Mouse (Mus musculus) myocyte (in vitro differentiated cells): ENCODE results near the gene Cdc14a.

Source experiments
- CEBPB ChIP-seq: IDR thresholded peaks from 2 replicates; pipeline ENCODE4 v1.6.1; 2011; ENCODE audit warnings: mild to moderate bottlenecking, moderate library complexity; ENCODE audit not compliant: poor library complexity, insufficient read depth, severe bottlenecking
- E2F4 ChIP-seq: IDR thresholded peaks from one replicate; pipeline ENCODE4 v1.6.1; 2011; ENCODE audit warnings: mild to moderate bottlenecking, control low read depth, moderate library complexity; ENCODE audit not compliant: insufficient read depth
- MYOD1 ChIP-seq, 3 experiments: IDR thresholded peaks; one replicate each; pipeline ENCODE4 v1.6.1; 2011; ENCODE audit warnings: control low read depth in 2 of 3, low read depth in 2 of 3, mild to moderate bottlenecking in 2 of 3, moderate library complexity in 1 of 3; ENCODE audit not compliant: insufficient read length in 2 of 3, control insufficient read depth in 1 of 3
- MYOG ChIP-seq, 3 experiments: IDR thresholded peaks; one replicate each; pipeline ENCODE4 v1.6.1; 2011; ENCODE audit warnings: control low read depth in 2 of 3, low read depth in 2 of 3, mild to moderate bottlenecking in 2 of 3; ENCODE audit not compliant: insufficient read length in 2 of 3, control insufficient read depth in 1 of 3, insufficient read depth in 1 of 3
- POLR2A ChIP-seq: IDR thresholded peaks from one replicate; pipeline ENCODE4 v1.6.1; 2011; ENCODE audit warnings: low read depth, mild to moderate bottlenecking, control low read depth, moderate library complexity; ENCODE audit not compliant: insufficient read length
- POLR2AphosphoS2 ChIP-seq: IDR thresholded peaks from one replicate; pipeline ENCODE4 v1.6.1; 2011; ENCODE audit warnings: low read depth, control low read depth; ENCODE audit not compliant: insufficient read length
- TCF12 ChIP-seq: IDR thresholded peaks from one replicate; pipeline ENCODE4 v1.6.1; 2011; ENCODE audit warnings: mild to moderate bottlenecking, control low read depth; ENCODE audit not compliant: poor library complexity, insufficient read depth, severe bottlenecking
- USF1 ChIP-seq: IDR thresholded peaks from one replicate; pipeline ENCODE4 v1.6.1; 2011; ENCODE audit warnings: low read depth, mild to moderate bottlenecking, control low read depth, moderate library complexity

DNA sequence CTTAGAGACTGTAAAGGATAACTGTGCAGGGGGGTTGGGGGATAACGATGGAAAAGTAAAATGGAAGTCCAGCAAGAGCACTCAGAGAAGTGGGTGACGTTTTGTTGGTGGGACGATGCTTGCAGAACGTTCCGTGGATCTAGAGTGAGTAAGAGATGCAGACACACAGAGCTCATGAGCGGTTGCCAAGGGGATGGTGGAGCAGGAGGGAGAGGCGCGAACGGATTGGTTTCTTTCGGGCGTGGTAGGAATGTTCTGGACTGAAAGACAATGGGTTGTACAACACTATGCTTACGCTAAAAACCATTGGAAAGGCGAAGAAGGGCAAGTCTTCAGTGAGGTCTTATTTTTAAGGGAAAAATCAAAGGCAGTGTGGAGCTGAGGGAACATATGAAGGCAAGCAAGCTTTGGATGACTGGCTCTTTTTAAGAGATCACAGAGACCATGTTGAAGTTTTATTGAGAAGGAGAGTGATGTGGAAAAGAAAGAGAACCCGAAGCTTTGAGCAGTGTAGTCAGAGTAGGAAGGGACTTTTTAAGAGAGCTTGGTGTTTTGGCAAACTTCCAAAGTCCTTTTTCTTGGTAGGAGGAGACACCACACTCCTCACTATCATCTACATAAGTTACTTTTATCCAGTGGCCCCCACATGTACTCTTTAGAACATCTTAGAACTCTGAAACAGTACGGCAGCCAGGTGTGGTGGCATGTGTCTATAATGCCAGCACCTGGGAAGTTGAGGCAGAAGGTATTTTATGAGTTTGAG is 68.6 kb downstream of the Cdc14a start:
- TF ChIP-seq MYOG (IDR thresholded peaks at IDR 0.05; ENCODE audit: control insufficient read depth in 1 of 3, insufficient read depth in 1 of 3, insufficient read length in 2 of 3, low read depth in 2 of 3), result no peak
- TF ChIP-seq POLR2AphosphoS2, result no peak
- TF ChIP-seq POLR2A, result no peak
- TF ChIP-seq E2F4, result no peak
- TF ChIP-seq USF1, result no peak
- no peak for TF ChIP-seq CEBPB
- no peak for TF ChIP-seq MYOD1 (IDR thresholded peaks at IDR 0.05; ENCODE audit: control insufficient read depth in 1 of 3, insufficient read length in 2 of 3, low read depth in 2 of 3)
- no peak for TF ChIP-seq TCF12
